Mouse (Mus musculus): ENCODE data around the gene Tnfrsf8. TPM values are rescaled to one million over a fixed set of nuclear protein-coding genes. Genes with fewer than 3 reads are reported as not detected.
A peak's percentile ranks its signal among the peaks of the same experiment; 100 is the strongest.

The Tnfrsf8 gene
- polyA plus RNA-seq, 1 experiment from 2014 or later: not detected

DNA sequence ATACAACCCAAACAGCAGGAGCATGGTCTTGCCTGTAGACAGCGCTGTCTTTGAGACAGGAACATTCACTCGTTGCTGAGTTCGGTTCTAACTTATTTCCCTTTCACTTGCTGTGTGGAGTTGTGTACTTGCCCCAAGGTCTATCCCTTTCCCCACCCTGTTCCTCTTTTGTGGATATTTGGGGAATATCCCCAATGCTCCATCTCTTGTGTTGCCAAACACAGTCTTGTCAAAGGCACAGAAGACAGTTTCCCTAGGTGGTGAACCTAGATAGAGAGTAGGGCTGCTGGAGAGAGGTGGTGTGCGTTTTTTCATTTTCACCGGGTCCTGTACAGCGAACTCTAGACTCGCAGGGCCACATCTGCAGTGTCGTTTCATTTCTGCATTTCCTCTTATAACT, 62.4 kb downstream of the Tnfrsf8 start:
- Histone ChIP-seq H3K4me2 (ENCODE audit: low read length) (no peak overlapping the region), H3K27me3 (ENCODE audit: control insufficient read depth, insufficient read depth, low read length) (peaks cover 4% of the 10 kb centered on the region; the same call in 1 of the 2 replicates), H3K36me3 (ENCODE audit: control insufficient read depth, insufficient read depth, low read length) (no peaks in the 10 kb centered on the region), H3K4me1 (ENCODE audit: control insufficient read depth in 2 of 2, insufficient read depth in 2 of 2, low read length in 2 of 2) (no peaks in the 10 kb centered on the region), H3K4me3 (ENCODE audit: control insufficient read depth in 1 of 2, insufficient read depth in 1 of 2, low read depth in 1 of 2, low read length in 2 of 2) (no peak overlapping the region), H3K9ac (ENCODE audit: low read length) (no peak overlapping the region), H3K27ac (replicated peaks in 1 of 2; ENCODE audit: control insufficient read depth in 1 of 2, insufficient read depth in 1 of 2, low read depth in 2 of 2, low read length in 2 of 2) (no peak overlapping the region), H3K9me3 (ENCODE audit: control insufficient read depth, low read length) (no peaks in the 10 kb centered on the region)
- 77% methylated on average over 8 of the region's 8 CpGs for WGBS
- no peak for ATAC-seq (ENCODE audit: insufficient number of reproducible peaks, insufficient read depth, low FRiP score, low read depth)

DNA sequence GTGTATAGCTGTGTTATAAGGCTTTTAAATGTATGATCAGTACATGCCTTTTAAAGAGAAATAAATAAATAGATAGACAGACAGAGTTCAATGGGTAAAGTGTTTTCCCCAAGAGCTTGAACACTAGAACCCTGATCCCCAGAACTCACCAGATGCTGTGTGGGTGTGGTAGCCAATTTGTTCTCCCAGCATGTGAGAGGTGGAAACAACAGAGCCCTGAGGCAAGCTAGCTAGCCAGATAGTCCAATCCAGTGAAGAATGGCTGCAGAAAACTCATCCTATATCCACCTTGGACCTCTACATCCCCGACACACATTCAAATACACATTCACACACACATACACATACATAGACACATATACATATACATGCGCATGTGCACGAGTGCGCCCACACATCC, 63.4 kb downstream of the Tnfrsf8 start:
- H3K27me3 ChIP-seq (ENCODE audit: control insufficient read depth, insufficient read depth, low read length): peaks cover 8% of the 10 kb centered on the region; the same call in 1 of the 2 replicates
- 84% methylated on average over 4 of the region's 4 CpGs for WGBS
- no peak overlapping the region for H3K9ac ChIP-seq (ENCODE audit: low read length)
- peaks cover under 1 to 2% of the 10 kb centered on the region in 2 experiments; a peak in 1 of 4 replicates for H3K4me1 ChIP-seq (ENCODE audit: control insufficient read depth in 2 of 2, insufficient read depth in 2 of 2, low read length in 2 of 2)
- H3K9me3 ChIP-seq (ENCODE audit: control insufficient read depth, low read length): no peaks in the 10 kb centered on the region
- no peak for ATAC-seq (ENCODE audit: insufficient number of reproducible peaks, insufficient read depth, low FRiP score, low read depth)
- H3K27ac ChIP-seq (replicated peaks in 1 of 2; ENCODE audit: control insufficient read depth in 1 of 2, insufficient read depth in 1 of 2, low read depth in 2 of 2, low read length in 2 of 2): no peak overlapping the region
- no peaks in the 10 kb centered on the region for H3K36me3 ChIP-seq (ENCODE audit: control insufficient read depth, insufficient read depth, low read length)
- no peak overlapping the region for H3K4me3 ChIP-seq (ENCODE audit: control insufficient read depth in 1 of 2, insufficient read depth in 1 of 2, low read depth in 1 of 2, low read length in 2 of 2)
- no peak overlapping the region for H3K4me2 ChIP-seq (ENCODE audit: low read length)

DNA sequence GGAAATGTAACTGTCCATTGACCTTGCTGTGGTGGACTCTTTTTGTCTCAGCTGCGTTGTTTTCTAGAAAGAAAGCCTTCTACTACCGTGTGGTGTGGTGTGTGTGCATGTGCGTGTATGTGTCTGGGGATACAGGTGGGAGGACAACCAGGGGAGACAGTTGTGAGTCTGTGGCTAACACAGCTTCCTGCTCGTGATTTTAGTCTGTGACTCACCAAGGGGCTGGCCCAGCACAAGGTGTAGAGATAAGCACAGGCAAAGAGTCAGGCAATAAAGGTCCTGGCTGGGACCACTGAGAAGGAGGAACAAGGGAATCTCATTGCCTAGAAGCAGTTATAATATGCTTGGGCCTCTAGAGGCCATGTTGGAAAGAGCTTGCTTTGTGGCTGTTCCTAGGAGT, 65.0 kb downstream of the Tnfrsf8 start:
- H3K4me3 ChIP-seq (ENCODE audit: control insufficient read depth in 1 of 2, insufficient read depth in 1 of 2, low read depth in 1 of 2, low read length in 2 of 2): no peak overlapping the region
- no peak overlapping the region for H3K9ac ChIP-seq (ENCODE audit: low read length)
- H3K36me3 ChIP-seq (ENCODE audit: control insufficient read depth, insufficient read depth, low read length): no peaks in the 10 kb centered on the region
- peaks cover 16% of the 10 kb centered on the region for H3K27me3 ChIP-seq (ENCODE audit: control insufficient read depth, insufficient read depth, low read length)
- ATAC-seq (ENCODE audit: insufficient number of reproducible peaks, insufficient read depth, low FRiP score, low read depth): no peak
- no peak overlapping the region for H3K4me2 ChIP-seq (ENCODE audit: low read length)
- H3K4me1 ChIP-seq (ENCODE audit: control insufficient read depth in 2 of 2, insufficient read depth in 2 of 2, low read length in 2 of 2): peaks cover 4 to 5% of the 10 kb centered on the region in 2 experiments; a peak in 1 of 4 replicates
- WGBS: 64% methylated on average over 4 of the region's 4 CpGs
- H3K9me3 ChIP-seq (ENCODE audit: control insufficient read depth, low read length): no peaks in the 10 kb centered on the region
- H3K27ac ChIP-seq (replicated peaks in 1 of 2; ENCODE audit: control insufficient read depth in 1 of 2, insufficient read depth in 1 of 2, low read depth in 2 of 2, low read length in 2 of 2): no peak overlapping the region

DNA sequence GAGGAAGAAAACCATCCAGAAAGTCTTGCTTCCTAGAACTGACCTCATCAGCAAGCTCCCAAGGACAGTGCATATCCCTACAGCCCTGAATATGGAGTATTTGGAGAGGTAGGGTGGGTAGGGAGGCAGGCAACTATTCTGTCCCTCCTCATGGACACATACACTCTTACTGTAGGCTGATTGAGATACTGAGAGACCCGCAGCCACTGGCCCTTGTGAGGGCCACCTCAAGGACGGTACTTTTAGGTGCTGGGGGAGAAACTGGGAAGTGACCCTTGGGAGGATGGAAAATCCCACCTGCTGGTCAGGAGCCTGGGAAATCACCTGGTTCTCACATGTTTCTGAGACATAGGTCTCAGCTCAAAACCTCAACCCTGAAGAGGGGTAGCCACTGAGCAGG, 67.4 kb downstream of the Tnfrsf8 start:
- H3K27ac ChIP-seq (replicated peaks in 1 of 2; ENCODE audit: control insufficient read depth in 1 of 2, insufficient read depth in 1 of 2, low read depth in 2 of 2, low read length in 2 of 2): no peak overlapping the region
- H3K4me1 ChIP-seq (ENCODE audit: control insufficient read depth in 2 of 2, insufficient read depth in 2 of 2, low read length in 2 of 2): peaks cover 4 to 5% of the 10 kb centered on the region in 2 experiments; a peak in 1 of 4 replicates
- no peaks in the 10 kb centered on the region for H3K36me3 ChIP-seq (ENCODE audit: control insufficient read depth, insufficient read depth, low read length)
- no peak overlapping the region for H3K9ac ChIP-seq (ENCODE audit: low read length)
- H3K4me2 ChIP-seq (ENCODE audit: low read length): no peak overlapping the region
- no peak for ATAC-seq (ENCODE audit: insufficient number of reproducible peaks, insufficient read depth, low FRiP score, low read depth)
- H3K4me3 ChIP-seq (ENCODE audit: control insufficient read depth in 1 of 2, insufficient read depth in 1 of 2, low read depth in 1 of 2, low read length in 2 of 2): no peak overlapping the region
- 64% methylated on average over 2 of the region's 2 CpGs for WGBS
- peaks cover 20% of the 10 kb centered on the region for H3K27me3 ChIP-seq (ENCODE audit: control insufficient read depth, insufficient read depth, low read length)
- H3K9me3 ChIP-seq (ENCODE audit: control insufficient read depth, low read length): no peaks in the 10 kb centered on the region

DNA sequence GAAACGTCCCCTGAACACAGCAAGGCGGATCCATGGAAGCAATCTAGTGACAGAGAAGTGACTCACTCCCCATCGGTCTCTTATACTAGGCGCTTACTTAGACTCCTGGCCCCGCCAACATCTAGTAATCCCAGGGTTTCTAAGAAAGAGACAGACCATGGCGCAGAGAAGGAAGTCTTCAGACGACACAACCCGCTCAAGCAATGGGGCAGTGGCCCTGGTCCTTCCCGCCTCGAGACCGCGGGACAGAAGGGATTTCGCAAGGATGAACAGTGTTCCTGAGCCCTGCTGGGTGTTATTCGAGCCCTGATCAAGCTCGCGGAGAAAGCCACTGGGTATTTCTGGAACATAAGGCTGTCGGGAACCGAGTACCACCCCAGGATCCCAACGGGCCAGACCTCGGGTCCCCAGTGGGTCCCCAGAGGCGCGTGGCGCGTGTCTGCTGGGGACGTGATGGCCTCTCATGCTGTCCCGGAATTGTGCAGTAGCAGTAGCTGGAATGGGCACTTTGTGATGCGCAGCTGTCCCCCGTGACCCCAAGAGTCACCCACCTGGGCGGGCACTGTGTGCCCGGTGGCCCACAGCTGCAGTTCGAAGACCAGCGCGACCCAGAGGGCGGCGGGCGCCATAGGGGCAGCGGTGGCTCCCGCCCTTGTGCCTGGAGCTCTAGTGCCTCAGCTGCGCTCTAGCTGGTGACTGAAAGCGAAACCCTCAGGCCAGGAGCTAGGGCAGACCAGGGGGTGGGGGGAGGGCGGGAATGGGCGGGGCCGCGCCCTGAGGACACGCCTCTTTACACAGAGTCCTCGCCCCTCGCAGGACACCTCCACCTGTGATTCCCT, 68.6 kb downstream of the Tnfrsf8 start, which contains the start of gene Tnfrsf1b:
Gene Tnfrsf1b, minus strand, starts transcription at position 698 of the 839 bp plus-strand sequence.
- H3K9me3 ChIP-seq (ENCODE audit: control insufficient read depth, low read length): no peaks in the 10 kb centered on the region
- no peak for ATAC-seq (ENCODE audit: insufficient number of reproducible peaks, insufficient read depth, low FRiP score, low read depth)
- peak within 1 kb of the TSS; percentile 92 for H3K4me2 ChIP-seq (ENCODE audit: low read length)
- WGBS: under 1% methylated on average over 45 of the region's 47 CpGs
- no peaks in the 10 kb centered on the region for H3K36me3 ChIP-seq (ENCODE audit: control insufficient read depth, insufficient read depth, low read length)
- H3K9ac ChIP-seq (ENCODE audit: low read length): peak within 1 kb of the TSS; percentile 67
- H3K27ac ChIP-seq (replicated peaks in 1 of 2; ENCODE audit: control insufficient read depth in 1 of 2, insufficient read depth in 1 of 2, low read depth in 2 of 2, low read length in 2 of 2): no peak within 1 kb of the TSS
- peaks cover 20% of the 10 kb centered on the region for H3K27me3 ChIP-seq (ENCODE audit: control insufficient read depth, insufficient read depth, low read length)
- H3K4me3 ChIP-seq (ENCODE audit: control insufficient read depth in 1 of 2, insufficient read depth in 1 of 2, low read depth in 1 of 2, low read length in 2 of 2): peak within 1 kb of the TSS; percentile 48
- H3K4me1 ChIP-seq (ENCODE audit: control insufficient read depth in 2 of 2, insufficient read depth in 2 of 2, low read length in 2 of 2): peaks cover 4 to 5% of the 10 kb centered on the region in 2 experiments; a peak in 1 of 4 replicates

DNA sequence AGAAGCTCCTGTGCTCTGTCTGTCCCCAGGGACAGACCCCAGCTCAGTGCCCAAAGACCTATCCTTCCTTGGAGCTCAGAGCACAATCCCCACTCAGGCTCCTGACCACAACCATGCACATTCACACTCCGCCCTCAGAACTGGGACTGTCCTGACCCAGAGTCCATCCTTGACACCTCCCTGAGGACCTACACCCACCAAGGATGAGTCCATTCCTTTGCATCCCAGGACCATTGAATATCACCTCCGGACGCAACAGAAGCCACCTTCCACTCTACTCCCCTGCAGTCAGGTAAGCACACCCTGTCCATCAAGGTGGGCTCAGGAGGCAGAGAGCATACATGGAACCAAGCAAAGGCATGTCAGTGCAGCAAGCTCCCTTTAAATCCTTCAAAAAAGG, 69.4 kb downstream of the Tnfrsf8 start:
- Histone ChIP-seq H3K4me1 (ENCODE audit: control insufficient read depth in 2 of 2, insufficient read depth in 2 of 2, low read length in 2 of 2) (peaks cover 4 to 5% of the 10 kb centered on the region in 2 experiments; a peak in 1 of 4 replicates), H3K27ac (replicated peaks in 1 of 2; ENCODE audit: control insufficient read depth in 1 of 2, insufficient read depth in 1 of 2, low read depth in 2 of 2, low read length in 2 of 2) (no peak overlapping the region), H3K36me3 (ENCODE audit: control insufficient read depth, insufficient read depth, low read length) (no peaks in the 10 kb centered on the region), H3K4me3 (ENCODE audit: control insufficient read depth in 1 of 2, insufficient read depth in 1 of 2, low read depth in 1 of 2, low read length in 2 of 2) (peak overlapping the region in 1 of 2 experiments; percentile 48; a peak in 1 of 4 replicates), H3K9ac (ENCODE audit: low read length) (0 out of 2 replicates have a peak overlapping the region, but pooled peaks have one; percentile 67), H3K27me3 (ENCODE audit: control insufficient read depth, insufficient read depth, low read length) (peaks cover 20% of the 10 kb centered on the region), H3K9me3 (ENCODE audit: control insufficient read depth, low read length) (no peaks in the 10 kb centered on the region), H3K4me2 (ENCODE audit: low read length) (peak overlapping the region; percentile 92)
- no peak for ATAC-seq (ENCODE audit: insufficient number of reproducible peaks, insufficient read depth, low FRiP score, low read depth)
- 79% methylated on average over 3 of the region's 3 CpGs for WGBS

DNA sequence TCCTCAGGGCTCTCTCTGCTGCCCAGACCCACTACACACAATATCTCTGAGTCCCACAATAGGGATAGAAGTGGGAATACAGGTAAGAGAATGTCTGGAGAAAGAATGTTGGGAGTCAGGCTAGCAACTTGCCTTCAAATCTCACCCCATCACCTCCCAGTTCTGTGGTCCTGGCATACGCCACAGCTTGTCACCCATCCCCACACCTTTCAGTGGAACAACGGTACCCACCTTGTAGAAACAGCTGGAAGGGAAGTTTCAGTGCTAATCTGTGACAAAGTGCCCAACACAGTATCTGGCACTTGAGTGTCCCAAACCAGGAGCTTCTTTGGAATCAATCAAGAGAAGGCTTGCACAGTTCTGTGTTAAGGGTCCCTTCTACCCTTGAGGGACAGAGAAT, 70.3 kb downstream of the Tnfrsf8 start:
- WGBS: 86% methylated on average over 2 of the region's 2 CpGs
- H3K27ac ChIP-seq (replicated peaks in 1 of 2; ENCODE audit: control insufficient read depth in 1 of 2, insufficient read depth in 1 of 2, low read depth in 2 of 2, low read length in 2 of 2): no peak overlapping the region
- no peak for ATAC-seq (ENCODE audit: insufficient number of reproducible peaks, insufficient read depth, low FRiP score, low read depth)
- no peaks in the 10 kb centered on the region for H3K9me3 ChIP-seq (ENCODE audit: control insufficient read depth, low read length)
- H3K4me1 ChIP-seq (ENCODE audit: control insufficient read depth in 2 of 2, insufficient read depth in 2 of 2, low read length in 2 of 2): peaks cover 8 to 9% of the 10 kb centered on the region in 2 experiments; a peak in 3 of 4 replicates
- H3K4me3 ChIP-seq (ENCODE audit: control insufficient read depth in 1 of 2, insufficient read depth in 1 of 2, low read depth in 1 of 2, low read length in 2 of 2): no peak overlapping the region
- no peak overlapping the region for H3K9ac ChIP-seq (ENCODE audit: low read length)
- peaks cover 20% of the 10 kb centered on the region for H3K27me3 ChIP-seq (ENCODE audit: control insufficient read depth, insufficient read depth, low read length)
- no peaks in the 10 kb centered on the region for H3K36me3 ChIP-seq (ENCODE audit: control insufficient read depth, insufficient read depth, low read length)
- no peak overlapping the region for H3K4me2 ChIP-seq (ENCODE audit: low read length)

All from heart, embryonic 14.5 days (tissue).